Mouse (Mus musculus) forebrain, embryonic 12.5 days (tissue): ENCODE data around the gene Ago4. TPM values are rescaled to one million over a fixed set of nuclear protein-coding genes. Genes with fewer than 3 reads are reported as not detected.

Source experiments
- ATAC-seq: fragments of 200-750 bp; cut with Nextera tagmentation; 2 replicates; pipeline ENCODE4 v1.8.0; 2017; ENCODE audit warnings: moderate TSS enrichment; ENCODE audit not compliant: low FRiP score
- H3K27ac ChIP-seq: fragments of 300-500 bp; sonication (generic); 2 replicates; pipeline ENCODE4 v1.5.1; 2016; ENCODE audit warnings: mild to moderate bottlenecking
- H3K27me3 ChIP-seq: fragments of 300-500 bp; sonication (generic); 2 replicates; pipeline ENCODE4 v1.6.1; 2016; ENCODE audit warnings: mild to moderate bottlenecking
- H3K36me3 ChIP-seq: fragments of 300-500 bp; sonication (generic); replicated peaks from 2 replicates; pipeline ENCODE4 v1.6.1; 2016; ENCODE audit warnings: mild to moderate bottlenecking
- H3K4me1 ChIP-seq: fragments of 300-500 bp; sonication (generic); 2 replicates; pipeline ENCODE4 v1.6.1; 2016
- H3K4me2 ChIP-seq: fragments of 300-500 bp; sonication (generic); 2 replicates; pipeline ENCODE4 v1.6.1; 2016; ENCODE audit warnings: mild to moderate bottlenecking, moderate library complexity
- H3K4me3 ChIP-seq: fragments of 300-500 bp; sonication (generic); replicated peaks from 2 replicates; pipeline ENCODE4 v1.5.1; 2016; ENCODE audit warnings: mild to moderate bottlenecking
- H3K9ac ChIP-seq: fragments of 300-500 bp; sonication (generic); 2 replicates; pipeline ENCODE4 v1.6.1; 2016; ENCODE audit warnings: mild to moderate bottlenecking
- H3K9me3 ChIP-seq: fragments of 300-500 bp; sonication (generic); 2 replicates; pipeline ENCODE4 v1.6.1; 2016
- WGBS: fragments of 180-500 bp; shearing (Covaris S2); methylation state at CpG from one replicate; pipeline ENCODE4 v1.1.7; 2016; 5-methylcytosine and 5-hydroxymethylcytosine counted together
- polyA plus RNA-seq: library from polyadenylated mRNA; unstranded; fragments of >200 nt; fragmentation: Nextera tagmentation; extraction: Ambion mirVana; gene quantifications from 2 replicates; pipeline ENCODE4 v1.2.1, GENCODE M21; 2016

The Ago4 gene
- polyA plus RNA-seq: 6.1 and 6.3 TPM in 2 replicates

DNA sequence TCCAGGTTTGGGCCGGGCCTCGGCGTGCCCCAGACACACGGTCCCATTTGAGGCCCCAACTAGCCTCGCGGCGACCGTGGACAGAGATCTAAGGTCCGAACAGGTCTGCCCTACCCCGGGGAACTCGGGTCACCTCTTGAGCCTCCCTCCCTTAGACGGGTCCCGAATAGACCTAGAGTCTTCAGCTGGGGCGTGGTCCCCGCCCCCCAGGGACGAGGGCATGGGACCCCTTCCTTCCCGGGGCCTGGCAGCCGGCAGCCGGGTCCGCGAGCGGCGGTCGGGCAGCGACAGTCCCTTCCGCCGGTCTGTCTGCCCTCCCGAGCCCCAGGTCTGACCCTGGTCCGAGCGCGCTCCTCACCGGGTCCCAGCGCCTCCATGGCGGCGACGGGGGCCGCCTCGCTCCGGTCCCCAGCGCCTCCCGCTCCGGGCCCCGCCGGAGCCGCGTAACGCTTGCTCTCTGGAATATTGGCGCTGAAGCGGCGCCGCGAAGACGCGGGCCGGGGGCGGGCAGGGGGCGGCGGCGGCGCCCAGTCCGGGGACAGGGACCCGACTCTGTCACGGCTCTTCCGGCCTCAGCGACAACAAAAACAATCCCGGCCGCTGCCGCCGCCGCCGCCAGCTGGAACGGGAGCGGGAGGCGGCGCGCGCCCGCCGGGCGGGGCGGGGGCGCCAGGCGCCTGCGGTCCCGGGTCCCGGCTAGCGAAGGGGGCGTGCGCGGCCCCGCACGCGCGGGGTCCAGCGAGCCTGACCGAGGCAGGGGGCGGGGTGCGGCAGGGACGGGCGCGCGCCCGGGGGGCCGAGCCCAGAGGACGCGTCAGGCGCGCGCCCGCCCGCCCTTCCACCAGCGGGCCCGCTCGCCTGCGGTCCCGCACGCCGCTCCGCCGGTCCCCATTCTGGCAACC, at the start of gene Ago4:
Gene Ago4 (minus strand): TSS at position 646 of the 902 bp plus-strand sequence.
- H3K9ac ChIP-seq: peak within 1 kb of the TSS; percentile 95
- peaks cover 10% of the 10 kb centered on the region; the same call in 1 of the 2 replicates for H3K27me3 ChIP-seq
- H3K36me3 ChIP-seq: no peaks in the 10 kb centered on the region
- H3K9me3 ChIP-seq: no peaks in the 10 kb centered on the region
- H3K27ac ChIP-seq: peak within 1 kb of the TSS; percentile 71
- H3K4me2 ChIP-seq: peak within 1 kb of the TSS; percentile 91
- peaks cover 12% of the 10 kb centered on the region for H3K4me1 ChIP-seq
- H3K4me3 ChIP-seq: peak within 1 kb of the TSS; percentile 94
- ATAC-seq: peak; percentile 93
- under 1% methylated on average over 88 of the region's 120 CpGs for WGBS

GRCm38 (mm10) chr4:126579077-126579476, 45.8 kb upstream of the Ago4 start:
- ATAC-seq: no peak
- no peaks in the 10 kb centered on the region for H3K27me3 ChIP-seq
- H3K4me1 ChIP-seq: no peaks in the 10 kb centered on the region
- no peak overlapping the region for H3K9ac ChIP-seq
- H3K9me3 ChIP-seq: no peaks in the 10 kb centered on the region
- no peak overlapping the region for H3K27ac ChIP-seq
- H3K36me3 ChIP-seq: peaks cover 96% of the 10 kb centered on the region
- WGBS: 84% methylated on average over 2 of the region's 2 CpGs
- H3K4me3 ChIP-seq: no peak overlapping the region
- no peak overlapping the region for H3K4me2 ChIP-seq

GRCm38 (mm10) chr4:126577920-126578319, 44.6 kb upstream of the Ago4 start:
- Histone ChIP-seq H3K9ac (no peak overlapping the region), H3K4me1 (no peaks in the 10 kb centered on the region), H3K36me3 (peaks cover 98% of the 10 kb centered on the region), H3K9me3 (no peaks in the 10 kb centered on the region), H3K4me2 (no peak overlapping the region), H3K4me3 (no peak overlapping the region), H3K27ac (no peak overlapping the region), H3K27me3 (no peaks in the 10 kb centered on the region)
- 93% methylated on average over 3 of the region's 3 CpGs for WGBS
- no peak for ATAC-seq

DNA sequence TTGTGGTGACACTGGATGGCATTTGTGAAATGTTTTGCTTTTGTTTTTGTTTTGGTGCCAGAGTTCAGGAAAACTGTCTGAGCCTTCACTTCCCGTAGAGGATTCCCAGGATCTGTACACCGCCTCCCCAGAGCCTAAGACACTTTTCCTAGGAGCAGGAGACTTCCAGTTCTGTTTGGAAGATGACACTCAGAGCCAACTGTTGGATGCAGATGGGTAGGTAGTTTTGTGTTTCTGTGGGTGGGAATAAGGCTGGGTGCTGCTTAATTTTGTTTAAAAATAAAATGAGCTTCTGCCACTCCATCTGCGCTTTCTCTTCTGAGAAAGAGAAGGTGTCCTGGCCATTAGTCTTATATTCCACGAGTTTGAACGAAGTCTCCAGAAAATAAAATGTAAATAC, 43.0 kb upstream of the Ago4 start:
- Histone ChIP-seq H3K36me3 (peaks cover 99% of the 10 kb centered on the region), H3K4me3 (no peak overlapping the region), H3K27me3 (no peaks in the 10 kb centered on the region), H3K9me3 (no peaks in the 10 kb centered on the region), H3K4me1 (no peaks in the 10 kb centered on the region), H3K4me2 (no peak overlapping the region), H3K9ac (no peak overlapping the region), H3K27ac (no peak overlapping the region)
- WGBS: 94% methylated on average over 5 of the region's 5 CpGs
- no peak for ATAC-seq

- Histone ChIP-seq H3K27ac (no peak overlapping the region), H3K36me3 (peaks cover 89% of the 10 kb centered on the region), H3K4me2 (no peak overlapping the region), H3K4me3 (no peak overlapping the region), H3K9me3 (no peaks in the 10 kb centered on the region), H3K4me1 (no peaks in the 10 kb centered on the region), H3K27me3 (no peaks in the 10 kb centered on the region), H3K9ac (no peak overlapping the region)
- ATAC-seq: no peak
- WGBS: 98% methylated on average over 3 of the region's 3 CpGs
These were observed 36.5 kb upstream of the Ago4 start for GRCm38 (mm10) chr4:126569783-126570182.

GRCm38 (mm10) chr4:126567243-126567642, 34.0 kb upstream of the Ago4 start:
- H3K36me3 ChIP-seq: peaks cover 79% of the 10 kb centered on the region
- ATAC-seq: no peak
- no peak overlapping the region for H3K4me3 ChIP-seq
- no peak overlapping the region for H3K4me2 ChIP-seq
- no peaks in the 10 kb centered on the region for H3K4me1 ChIP-seq
- no peaks in the 10 kb centered on the region for H3K27me3 ChIP-seq
- WGBS: 94% methylated on average over 4 of the region's 4 CpGs
- H3K27ac ChIP-seq: no peak overlapping the region
- no peak overlapping the region for H3K9ac ChIP-seq
- H3K9me3 ChIP-seq: no peaks in the 10 kb centered on the region

- Histone ChIP-seq H3K27ac (no peak overlapping the region), H3K9me3 (no peaks in the 10 kb centered on the region), H3K4me3 (no peak overlapping the region), H3K4me2 (no peak overlapping the region), H3K36me3 (peaks cover 67% of the 10 kb centered on the region), H3K4me1 (no peaks in the 10 kb centered on the region), H3K9ac (no peak overlapping the region), H3K27me3 (no peaks in the 10 kb centered on the region)
- ATAC-seq: no peak
- WGBS: 93% methylated on average over 6 of the region's 6 CpGs
These were observed 30.5 kb upstream of the Ago4 start for GRCm38 (mm10) chr4:126563798-126564197.

DNA sequence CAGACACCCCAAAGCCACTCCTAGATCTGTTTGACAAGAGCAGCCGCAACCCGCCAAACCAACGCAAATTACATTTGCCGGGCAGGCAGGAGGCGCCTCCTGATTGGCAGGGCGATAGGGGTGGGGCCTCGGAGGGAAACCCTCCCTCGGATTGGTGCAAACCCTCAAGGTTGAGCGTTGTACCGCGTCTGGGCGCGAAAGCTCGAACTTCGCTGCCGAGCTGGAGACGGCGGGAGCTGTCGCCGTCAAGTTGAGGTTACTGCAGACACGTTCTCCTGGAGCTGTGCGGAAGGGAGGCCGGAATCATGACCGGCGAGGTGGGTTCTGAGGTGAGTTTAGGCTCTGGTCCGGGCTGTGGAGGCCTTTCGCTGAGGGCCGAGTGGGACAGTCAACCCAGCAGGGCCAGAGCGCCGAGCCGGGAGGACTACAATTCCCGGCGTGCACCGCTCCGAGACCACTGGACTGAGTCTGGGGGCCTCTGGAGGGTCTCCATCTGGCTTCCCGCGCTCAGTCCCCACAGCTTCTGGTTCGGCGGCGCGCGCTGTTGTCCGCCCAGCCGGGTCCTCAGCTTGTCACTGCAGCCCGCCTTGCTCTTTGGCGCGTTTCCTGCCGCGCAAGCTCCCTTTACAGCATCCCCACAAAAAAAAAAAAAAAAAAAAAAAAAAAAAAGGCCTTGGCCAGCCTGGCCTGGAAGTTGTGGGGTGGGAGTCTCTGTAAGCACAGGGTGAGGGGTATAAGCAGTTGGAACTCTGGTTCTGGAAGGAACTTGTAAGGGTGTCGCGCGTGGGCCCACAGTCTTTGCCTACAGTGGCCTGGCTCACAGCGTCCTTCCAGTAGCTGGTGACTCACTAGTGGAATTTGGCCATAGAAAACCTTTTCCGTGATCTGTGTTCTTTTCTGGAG, 23.8 kb upstream of the Ago4 start, which contains the start of gene Clspn:
Gene Clspn (plus strand): TSS at position 127 of the 903 bp plus-strand sequence.
- Histone ChIP-seq H3K4me3 (peak within 1 kb of the TSS; percentile 63), H3K4me2 (peak within 1 kb of the TSS; percentile 67), H3K9ac (peak within 1 kb of the TSS; percentile 69), H3K36me3 (peaks cover 16% of the 10 kb centered on the region), H3K27ac (peak within 1 kb of the TSS; percentile 78), H3K27me3 (no peaks in the 10 kb centered on the region), H3K4me1 (peaks cover 18% of the 10 kb centered on the region), H3K9me3 (no peaks in the 10 kb centered on the region)
- peak; percentile 97 for ATAC-seq
- whole genome bisulfite sequencing: under 1% methylated on average over 52 of the region's 54 CpGs

DNA sequence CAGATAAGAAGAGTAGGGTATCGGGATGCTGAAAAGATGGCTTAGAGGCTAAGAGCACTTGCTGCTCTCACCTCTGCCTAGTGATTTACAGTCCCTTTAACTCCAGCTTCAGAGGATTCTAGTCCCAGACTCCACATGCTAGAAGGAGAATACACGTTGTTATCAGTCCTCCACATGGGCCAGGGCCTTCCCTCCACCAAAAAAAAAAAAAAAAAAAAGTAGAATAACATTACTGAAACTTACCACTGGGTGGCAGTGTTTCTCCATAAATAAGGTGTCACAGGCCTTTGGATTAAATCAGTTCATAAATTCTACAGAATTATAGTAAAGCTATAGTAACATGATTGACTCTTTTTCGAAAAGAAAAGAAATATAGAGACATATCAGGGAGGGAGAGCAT, 21.2 kb upstream of the Ago4 start:
- Histone ChIP-seq H3K4me1 (peaks cover 18% of the 10 kb centered on the region), H3K36me3 (no peaks in the 10 kb centered on the region), H3K9me3 (no peaks in the 10 kb centered on the region), H3K27me3 (0 out of 2 replicates have a peak, but pooled peaks cover 5% of the 10 kb centered on the region), H3K9ac (no peak overlapping the region), H3K4me3 (no peak overlapping the region), H3K27ac (no peak overlapping the region), H3K4me2 (no peak overlapping the region)
- no peak for ATAC-seq
- WGBS: 35% methylated on average over 3 of the region's 3 CpGs

DNA sequence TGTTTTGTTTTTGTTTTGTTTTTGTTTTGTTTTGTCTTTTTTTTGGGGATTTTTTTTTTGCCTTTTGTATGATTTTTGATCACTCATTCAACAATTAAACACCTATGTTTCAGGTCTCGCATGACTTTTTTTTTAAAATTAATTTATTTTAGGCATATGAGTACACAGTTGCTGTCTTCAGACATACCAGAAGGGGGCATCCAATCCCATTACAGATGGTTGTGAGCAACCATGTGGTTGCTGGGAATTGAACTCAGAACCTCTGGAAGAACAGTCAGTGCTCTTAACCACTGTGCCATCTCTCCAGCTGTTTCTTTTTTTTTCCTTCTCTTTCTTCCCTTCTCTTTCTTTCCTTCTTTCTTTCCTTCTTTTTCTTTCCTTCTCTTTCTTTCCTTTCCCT, 20.4 kb upstream of the Ago4 start:
- Histone ChIP-seq H3K9me3 (no peaks in the 10 kb centered on the region), H3K27ac (no peak overlapping the region), H3K9ac (no peak overlapping the region), H3K4me3 (no peak overlapping the region), H3K4me2 (no peak overlapping the region), H3K27me3 (0 out of 2 replicates have a peak, but pooled peaks cover 5% of the 10 kb centered on the region), H3K4me1 (peaks cover 18% of the 10 kb centered on the region), H3K36me3 (no peaks in the 10 kb centered on the region)
- 79% methylated on average over 1 of the region's 1 CpGs for WGBS
- ATAC-seq: no peak

GRCm38 (mm10) chr4:126553105-126553504, 19.8 kb upstream of the Ago4 start:
- Histone ChIP-seq H3K4me2 (no peak overlapping the region), H3K4me3 (no peak overlapping the region), H3K9ac (no peak overlapping the region), H3K9me3 (no peaks in the 10 kb centered on the region), H3K27ac (no peak overlapping the region), H3K36me3 (no peaks in the 10 kb centered on the region), H3K4me1 (peaks cover 13% of the 10 kb centered on the region), H3K27me3 (0 out of 2 replicates have a peak, but pooled peaks cover 5% of the 10 kb centered on the region)
- no peak for ATAC-seq
- WGBS: 76% methylated on average over 8 of the region's 8 CpGs

- H3K9ac ChIP-seq: no peak overlapping the region
- H3K4me1 ChIP-seq: peaks cover 6% of the 10 kb centered on the region
- no peak overlapping the region for H3K4me2 ChIP-seq
- no peak overlapping the region for H3K27ac ChIP-seq
- 79% methylated on average over 7 of the region's 7 CpGs for WGBS
- H3K9me3 ChIP-seq: no peaks in the 10 kb centered on the region
- H3K4me3 ChIP-seq: no peak overlapping the region
- no peaks in the 10 kb centered on the region for H3K36me3 ChIP-seq
- 0 out of 2 replicates have a peak, but pooled peaks cover 5% of the 10 kb centered on the region for H3K27me3 ChIP-seq
- no peak for ATAC-seq
These were observed 18.9 kb upstream of the Ago4 start for GRCm38 (mm10) chr4:126552136-126552535.
